Mouse (Mus musculus) cerebellum, postnatal 14 days (tissue): Measurements from ENCODE around the gene Cabp7.
A peak's percentile ranks its signal among the peaks of the same experiment; 100 is the strongest.
"Not testable (repeated sequence)": the region's sequence is repeated elsewhere in the genome, so short reads cannot be mapped to it uniquely, and the experiment has no call there.

ENCODE experiments used
- DNase-seq, 2 experiments: peaks; one replicate each; pipeline ENCODE4 v3.0.0; 2021; ENCODE audit warnings: mixed read lengths in 2 of 2

Cabp7 gene

GRCm38 (mm10) chr11:4745969-4746368, 609 bp downstream of the Cabp7 start:
- DNase-seq, result no peak

GRCm38 (mm10) chr11:4744691-4745090, 1.9 kb downstream of the Cabp7 start:
- no peak for DNase-seq

GRCm38 (mm10) chr11:4740785-4741184, 5.8 kb downstream of the Cabp7 start:
- DNase-seq, result no peak

GRCm38 (mm10) chr11:4738719-4739118, 7.9 kb downstream of the Cabp7 start:
- DNase-seq, result no peak

- peak; percentile 79 to 87 for DNase-seq
Observed at GRCm38 (mm10) chr11:4737682-4738081, 8.9 kb downstream of the Cabp7 start.

- no peak for DNase-seq
Observed at GRCm38 (mm10) chr11:4736355-4736754, 10.2 kb downstream of the Cabp7 start.

GRCm38 (mm10) chr11:4734179-4734578, 12.4 kb downstream of the Cabp7 start:
- DNase-seq, result no peak

GRCm38 (mm10) chr11:4731781-4732180, 14.8 kb downstream of the Cabp7 start:
- DNase-seq, result peak; percentile 52 to 54

GRCm38 (mm10) chr11:4730913-4731312, 15.7 kb downstream of the Cabp7 start:
- no peak for DNase-seq

GRCm38 (mm10) chr11:4730096-4730495, 16.5 kb downstream of the Cabp7 start:
- no peak for DNase-seq

GRCm38 (mm10) chr11:4729603-4730002, 17.0 kb downstream of the Cabp7 start:
- no peak for DNase-seq

GRCm38 (mm10) chr11:4721728-4722127, 24.9 kb downstream of the Cabp7 start:
- no peak for DNase-seq

- peak; percentile 69 to 81 for DNase-seq
Observed at GRCm38 (mm10) chr11:4720900-4721580, 25.5 kb downstream of the Cabp7 start.

- DNase-seq, result no peak
Observed at GRCm38 (mm10) chr11:4720393-4720792, 26.2 kb downstream of the Cabp7 start.

GRCm38 (mm10) chr11:4719961-4720360, 26.6 kb downstream of the Cabp7 start:
- DNase-seq, result no peak

- DNase-seq, result peak in 1 of 2 experiments; percentile 37
Observed at GRCm38 (mm10) chr11:4718548-4718947, 28.0 kb downstream of the Cabp7 start.

- peak in 1 of 2 experiments; percentile 36 for DNase-seq
Observed at GRCm38 (mm10) chr11:4716530-4717236, 29.9 kb downstream of the Cabp7 start.

GRCm38 (mm10) chr11:4715596-4715995, 31.0 kb downstream of the Cabp7 start:
- DNase-seq, result no peak

- DNase-seq, result no peak
Observed at GRCm38 (mm10) chr11:4714727-4715126, 31.9 kb downstream of the Cabp7 start.

- no peak for DNase-seq
Observed at GRCm38 (mm10) chr11:4712822-4713221, 33.8 kb downstream of the Cabp7 start.

- DNase-seq, result not testable (repeated sequence)
Observed at GRCm38 (mm10) chr11:4710188-4710587, 36.4 kb downstream of the Cabp7 start.

- no peak for DNase-seq
Observed at GRCm38 (mm10) chr11:4705178-4705577, 41.4 kb downstream of the Cabp7 start.

- peak; percentile 95 for DNase-seq
Observed at GRCm38 (mm10) chr11:4704072-4704964, 42.3 kb downstream of the Cabp7 start, which contains the start of the genes Uqcr10 and Zmat5. TSS of gene Uqcr10 (minus strand) at chr11:4704342. TSS of gene Zmat5 (plus strand) at chr11:4704678.
